Mouse (Mus musculus) megakaryocyte, embryonic 14.5 days (primary cell): ENCODE measurements around the gene Ssmem1. TPM values are rescaled to one million over a fixed set of nuclear protein-coding genes. Genes with fewer than 3 reads are reported as not detected.

Experiments used
- H3K27me3 ChIP-seq: replicated peaks from 2 replicates; pipeline ENCODE3; 2012; ENCODE audit warnings: inconsistent platforms
- H3K36me3 ChIP-seq: replicated peaks from 2 replicates; pipeline ENCODE3; 2012; ENCODE audit warnings: low read length, inconsistent platforms, mixed read lengths
- H3K4me1 ChIP-seq: 2 replicates; pipeline ENCODE4 v1.6.1; 2012; ENCODE audit warnings: inconsistent platforms
- H3K4me3 ChIP-seq: replicated peaks from 2 replicates; pipeline ENCODE3; 2012; ENCODE audit warnings: moderate library complexity, mild to moderate bottlenecking, inconsistent platforms
- H3K9me3 ChIP-seq: 2 replicates; pipeline ENCODE4 v1.6.1; 2012; ENCODE audit warnings: inconsistent platforms
- FLI1 ChIP-seq: IDR thresholded peaks from 2 replicates; pipeline ENCODE4 v1.6.1; 2012; ENCODE audit warnings: low read length, inconsistent platforms, mixed read lengths
- GATA1 ChIP-seq: IDR thresholded peaks from 3 replicates; pipeline ENCODE4 v1.6.1; 2012; ENCODE audit warnings: mixed read lengths, low read length, inconsistent platforms, borderline replicate concordance
- polyA plus RNA-seq: library from polyadenylated mRNA; stranded (reverse); fragments of >175 nt; gene quantifications from 2 replicates; pipeline ENCODE4 v1.2.3, GENCODE M21; 2012; ENCODE audit warnings: low replicate concordance; ENCODE audit not compliant: insufficient read depth

The Ssmem1 gene
- polyA plus RNA-seq, 1 experiment = not detected

DNA sequence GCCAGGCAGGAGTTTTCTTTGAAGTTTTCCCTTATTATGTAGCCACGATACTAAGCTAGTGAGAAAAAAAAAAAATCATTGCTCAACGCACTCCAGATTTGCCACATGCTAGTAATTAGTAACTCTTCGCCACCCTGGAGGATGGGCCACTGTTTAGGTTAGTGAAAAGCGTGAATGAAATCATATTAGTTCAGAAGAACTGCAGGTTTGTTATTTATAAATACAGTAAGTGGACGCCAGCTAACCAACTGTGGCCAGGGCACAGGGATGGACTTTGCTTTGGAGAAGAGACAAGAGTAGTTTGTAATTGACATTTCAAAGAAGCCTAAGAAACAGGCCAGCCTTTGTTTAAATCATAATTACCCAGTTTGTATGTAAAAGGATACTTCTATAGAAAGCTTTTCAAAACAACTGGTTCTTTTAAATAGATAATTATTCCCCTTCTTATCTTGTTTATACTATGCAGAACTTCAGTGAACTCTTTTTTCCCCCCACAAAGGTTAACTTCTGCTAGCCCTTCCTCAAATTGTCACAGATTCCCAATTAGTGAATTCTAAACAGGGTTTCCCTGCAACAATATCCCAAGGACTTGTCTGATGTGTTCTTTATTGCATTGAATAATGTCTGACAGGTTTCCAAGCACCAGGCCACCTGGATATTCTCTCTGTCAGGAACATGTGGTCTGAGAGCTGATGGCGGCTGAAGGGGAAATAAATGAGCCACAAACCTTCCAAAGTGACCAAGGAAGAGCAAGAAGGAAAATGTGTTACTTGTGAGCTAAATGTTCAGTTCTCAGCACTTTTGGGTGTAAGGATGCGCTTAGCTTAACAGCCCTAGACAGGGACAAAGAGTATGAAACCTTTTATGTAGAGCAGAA lies 16.0 kb downstream of the Ssmem1 start:
- Histone ChIP-seq H3K27me3 (peaks cover 35% of the 10 kb centered on the region), H3K9me3 (no peaks in the 10 kb centered on the region), H3K4me3 (no peak overlapping the region), H3K36me3 (no peaks in the 10 kb centered on the region), H3K4me1 (peaks cover 14% of the 10 kb centered on the region)
- TF ChIP-seq GATA1 (no peak), FLI1 (no peak)

DNA sequence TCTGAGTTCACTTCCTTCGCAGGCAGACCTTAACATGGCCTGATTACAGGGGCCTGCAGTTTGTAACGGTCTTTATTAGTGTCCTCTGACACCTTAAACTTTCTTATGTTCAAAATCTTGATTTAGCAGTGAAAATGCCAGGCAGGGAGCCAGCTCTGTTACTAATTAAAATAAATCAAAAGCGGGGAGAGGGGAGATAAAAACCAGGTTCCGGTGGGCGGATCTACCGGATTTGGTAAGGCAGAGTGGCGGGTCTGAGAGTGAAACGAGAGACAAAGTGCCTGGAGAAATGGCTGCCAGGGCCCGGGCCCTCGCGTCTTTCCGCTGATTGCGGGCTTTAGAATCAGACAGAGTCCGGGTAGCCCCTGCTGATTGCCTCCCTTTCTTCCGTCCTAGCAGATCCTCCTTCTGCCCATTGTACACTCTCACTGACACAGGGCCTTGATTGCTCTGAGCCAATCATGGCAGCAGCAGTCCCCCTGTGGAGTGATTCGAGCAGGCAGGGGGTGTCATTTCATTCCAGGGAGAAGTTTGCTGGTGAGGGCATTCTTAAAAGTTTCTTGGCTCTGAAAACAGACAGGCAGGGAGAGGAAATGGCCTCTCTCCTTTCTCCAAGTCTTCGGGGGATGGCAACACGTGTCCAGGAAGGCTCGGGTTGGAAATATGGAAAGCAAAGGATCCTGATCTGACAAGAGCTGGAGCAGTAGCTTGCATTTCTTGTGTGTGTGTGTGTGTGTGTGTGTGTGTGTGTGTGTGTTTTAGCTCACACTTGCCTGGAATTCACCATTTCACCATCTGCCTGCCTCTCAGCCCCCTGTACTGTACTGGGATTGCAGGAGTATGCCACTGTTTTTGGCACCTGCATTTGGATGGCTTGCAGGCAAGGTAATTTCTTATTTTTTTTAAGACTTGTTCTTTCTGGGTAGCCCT lies 17.2 kb downstream of the Ssmem1 start:
- no peak overlapping the region for H3K4me3 ChIP-seq
- no peaks in the 10 kb centered on the region for H3K9me3 ChIP-seq
- H3K27me3 ChIP-seq = peaks cover 31% of the 10 kb centered on the region
- no peaks in the 10 kb centered on the region for H3K36me3 ChIP-seq
- TF ChIP-seq GATA1 = no peak
- TF ChIP-seq FLI1 = no peak
- peaks cover 14% of the 10 kb centered on the region for H3K4me1 ChIP-seq

DNA sequence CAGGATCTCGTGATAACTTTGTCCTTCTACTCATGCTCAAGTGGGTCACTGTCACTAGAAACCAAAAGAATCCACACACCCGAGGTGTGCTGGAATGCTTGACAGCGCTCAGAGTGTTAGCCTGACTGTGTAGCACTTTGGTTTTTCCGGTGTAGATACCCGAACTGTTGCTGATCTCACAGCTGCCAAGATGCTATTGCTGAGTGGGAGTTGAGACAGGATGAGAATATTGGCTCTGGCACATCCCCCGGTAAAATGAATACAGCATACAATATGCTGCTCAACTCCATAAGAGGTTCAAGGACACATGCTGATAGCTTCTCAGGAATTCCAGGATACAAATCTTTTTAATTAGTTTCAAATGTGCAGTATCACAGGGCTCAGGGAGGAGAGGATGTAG lies 19.2 kb downstream of the Ssmem1 start:
- H3K9me3 ChIP-seq = no peaks in the 10 kb centered on the region
- no peak overlapping the region for H3K4me3 ChIP-seq
- H3K27me3 ChIP-seq = peaks cover 31% of the 10 kb centered on the region
- no peaks in the 10 kb centered on the region for H3K36me3 ChIP-seq
- H3K4me1 ChIP-seq = peaks cover 14% of the 10 kb centered on the region
- TF ChIP-seq FLI1 (no peak), GATA1 (no peak)

DNA sequence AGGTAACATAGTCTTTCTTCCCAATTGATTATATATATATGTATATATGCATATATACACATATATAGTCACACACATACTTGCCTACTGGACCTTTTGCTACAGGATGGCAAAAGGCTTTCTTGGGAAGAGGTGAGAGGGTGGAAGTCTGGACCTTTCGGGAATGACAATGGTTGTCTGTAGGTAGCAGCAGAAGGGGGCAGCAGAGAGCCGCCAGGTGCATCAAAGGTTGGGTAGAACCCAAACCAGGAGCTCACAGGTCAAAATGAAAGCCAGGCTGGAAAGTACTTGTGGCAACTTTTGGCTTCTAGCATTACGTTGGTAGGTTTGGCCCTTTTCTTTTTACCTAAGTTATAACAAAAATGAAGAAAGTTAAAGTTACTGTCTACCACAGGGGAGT lies 25.7 kb downstream of the Ssmem1 start:
- Histone ChIP-seq H3K4me3 (no peak overlapping the region), H3K36me3 (no peaks in the 10 kb centered on the region), H3K4me1 (no peaks in the 10 kb centered on the region), H3K9me3 (peaks cover 5% of the 10 kb centered on the region; the same call in 1 of the 2 replicates), H3K27me3 (peaks cover 26% of the 10 kb centered on the region)
- no peak for TF ChIP-seq FLI1
- no peak for TF ChIP-seq GATA1

DNA sequence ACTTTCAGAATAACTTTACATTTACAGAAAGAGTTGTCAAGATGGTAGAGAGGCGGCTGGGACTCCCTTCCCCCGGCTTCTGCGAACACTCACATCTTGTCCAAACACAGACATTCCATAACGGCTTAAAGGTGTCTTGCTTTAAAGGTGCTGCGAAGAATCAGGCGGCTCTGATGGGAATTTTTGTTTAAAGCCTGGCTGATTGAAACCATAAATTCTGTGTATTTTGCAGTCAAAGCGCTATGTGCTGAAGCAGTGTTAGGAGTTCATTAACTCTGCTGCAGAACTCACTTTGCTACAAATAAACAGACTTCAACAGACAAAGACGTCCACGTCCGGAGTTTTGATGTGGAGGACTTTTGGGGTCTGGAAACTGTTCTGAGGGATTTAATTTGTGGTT lies 28.6 kb downstream of the Ssmem1 start:
- Histone ChIP-seq H3K4me1 (no peaks in the 10 kb centered on the region), H3K27me3 (peaks cover 43% of the 10 kb centered on the region), H3K4me3 (no peak overlapping the region), H3K9me3 (peaks cover 5% of the 10 kb centered on the region; the same call in 1 of the 2 replicates), H3K36me3 (no peaks in the 10 kb centered on the region)
- no peak for TF ChIP-seq GATA1
- TF ChIP-seq FLI1 = no peak

DNA sequence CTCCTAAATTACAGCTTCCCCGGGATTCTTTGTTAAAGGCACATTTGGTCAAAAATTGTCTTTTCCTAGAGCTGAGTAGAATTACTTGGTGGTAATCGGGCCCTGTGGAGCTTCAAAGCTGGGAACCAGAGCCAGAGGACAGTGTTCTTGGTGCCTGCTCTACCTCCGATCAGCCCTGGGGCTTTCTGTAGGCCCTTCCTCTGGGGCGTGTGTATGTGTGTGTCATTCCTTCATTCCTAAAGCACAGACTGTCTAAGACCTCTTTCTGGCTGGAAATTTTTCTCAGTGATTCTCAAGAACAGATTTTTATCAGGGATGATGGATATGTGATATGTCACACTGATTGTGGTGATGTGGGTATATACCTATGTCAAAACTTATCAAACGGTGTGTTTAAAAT lies 29.2 kb downstream of the Ssmem1 start:
- Histone ChIP-seq H3K27me3 (peaks cover 47% of the 10 kb centered on the region), H3K4me3 (no peak overlapping the region), H3K4me1 (no peaks in the 10 kb centered on the region), H3K9me3 (peaks cover 5% of the 10 kb centered on the region; the same call in 1 of the 2 replicates), H3K36me3 (no peaks in the 10 kb centered on the region)
- TF ChIP-seq FLI1 (no peak), GATA1 (no peak)

DNA sequence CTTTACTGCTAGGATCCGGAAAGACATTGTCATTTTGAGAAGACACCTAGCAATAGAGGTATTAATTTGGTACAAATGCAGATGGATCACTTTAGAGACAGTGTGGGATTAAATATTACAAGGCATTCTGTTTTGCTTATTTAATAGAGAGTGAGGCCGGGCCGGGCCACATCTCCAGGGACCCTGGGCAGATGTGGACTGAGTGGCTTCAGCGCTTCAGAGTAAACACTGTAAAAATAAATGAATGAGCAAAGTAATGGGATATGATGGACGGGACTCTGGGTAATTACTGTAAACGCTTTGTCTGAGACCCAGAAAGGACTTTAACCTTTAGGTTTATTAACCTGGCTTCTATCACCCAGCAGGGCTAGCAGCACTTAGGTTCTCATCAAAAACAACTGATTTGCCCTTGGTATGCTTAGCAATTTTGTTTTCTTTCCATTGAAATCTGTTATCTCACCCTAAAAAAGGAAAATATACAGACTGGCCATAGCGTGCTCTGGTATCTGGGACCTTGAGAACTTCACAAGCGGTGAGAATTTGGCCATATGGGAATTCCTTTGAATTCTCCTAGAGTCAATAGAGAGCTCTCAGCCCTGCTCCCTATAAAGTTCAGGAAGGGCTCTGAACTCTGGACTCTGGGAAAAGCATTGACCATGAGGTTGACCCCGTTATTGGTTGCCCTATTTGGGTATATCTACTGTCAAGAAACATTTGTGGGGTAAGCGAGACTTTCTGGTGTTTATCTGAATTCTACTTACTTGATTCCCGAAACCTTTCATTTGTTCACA lies 31.6 kb downstream of the Ssmem1 start, which contains the start of gene Cpa2:
TSS of gene Cpa2 (plus strand) at position 574 of the 791 bp plus-strand sequence.
- H3K36me3 ChIP-seq = no peaks in the 10 kb centered on the region
- no peaks in the 10 kb centered on the region for H3K4me1 ChIP-seq
- H3K27me3 ChIP-seq = peaks cover 57% of the 10 kb centered on the region
- TF ChIP-seq GATA1 = no peak
- no peak for TF ChIP-seq FLI1
- no peak within 1 kb of the TSS for H3K4me3 ChIP-seq
- peaks cover 5% of the 10 kb centered on the region; the same call in 1 of the 2 replicates for H3K9me3 ChIP-seq

DNA sequence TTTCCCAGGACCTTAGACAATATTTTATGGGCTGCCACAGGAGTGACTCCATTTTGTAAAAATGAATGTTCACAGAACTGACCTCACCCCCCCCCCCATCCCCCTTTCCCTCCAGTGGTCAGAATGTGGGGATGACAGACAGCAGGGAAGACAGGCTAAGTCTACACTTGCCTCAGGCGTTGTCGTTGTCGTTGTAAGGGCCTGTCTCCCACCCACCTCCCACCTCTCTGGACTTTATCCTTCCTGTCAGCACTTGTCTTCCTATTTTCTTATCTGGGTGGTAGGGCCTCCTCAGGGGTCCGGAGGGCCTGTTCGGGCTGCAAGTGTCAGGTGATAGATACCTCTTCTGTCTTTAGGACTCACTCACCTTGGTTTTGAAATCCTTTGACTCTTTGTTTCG lies 32.6 kb downstream of the Ssmem1 start:
- H3K36me3 ChIP-seq = no peaks in the 10 kb centered on the region
- peaks cover 62% of the 10 kb centered on the region for H3K27me3 ChIP-seq
- peaks cover 5% of the 10 kb centered on the region; the same call in 1 of the 2 replicates for H3K4me1 ChIP-seq
- peaks cover 5% of the 10 kb centered on the region; the same call in 1 of the 2 replicates for H3K9me3 ChIP-seq
- no peak for TF ChIP-seq GATA1
- TF ChIP-seq FLI1 = no peak
- H3K4me3 ChIP-seq = no peak overlapping the region

DNA sequence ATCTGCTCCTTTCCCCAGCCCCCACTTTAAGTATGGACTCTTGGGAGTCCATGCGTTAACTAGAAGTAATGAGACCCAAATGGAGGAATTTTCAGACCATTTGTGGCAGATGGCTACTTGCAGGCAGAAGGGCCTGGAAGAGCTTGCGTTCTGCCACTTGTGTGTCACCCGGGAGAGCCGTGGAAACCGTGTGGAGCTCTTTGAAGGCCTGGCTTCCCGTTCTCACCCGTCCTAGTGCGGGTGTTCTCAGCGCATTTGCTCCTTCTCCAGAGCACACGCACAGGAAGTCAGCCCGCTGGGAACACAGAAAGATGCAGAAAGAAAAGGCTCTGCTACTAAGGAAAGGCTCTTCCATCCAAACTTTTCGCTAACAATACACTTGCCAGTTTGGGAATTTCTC lies 33.4 kb downstream of the Ssmem1 start:
- H3K36me3 ChIP-seq = no peaks in the 10 kb centered on the region
- H3K4me3 ChIP-seq = no peak overlapping the region
- H3K27me3 ChIP-seq = peaks cover 64% of the 10 kb centered on the region
- H3K4me1 ChIP-seq = peaks cover 8% of the 10 kb centered on the region; the same call in 1 of the 2 replicates
- peaks cover 5% of the 10 kb centered on the region; the same call in 1 of the 2 replicates for H3K9me3 ChIP-seq
- TF ChIP-seq FLI1 (no peak), GATA1 (no peak)
